18 mouse cellular contexts compared by ENCODE assay signal in the genomic region with DNA sequence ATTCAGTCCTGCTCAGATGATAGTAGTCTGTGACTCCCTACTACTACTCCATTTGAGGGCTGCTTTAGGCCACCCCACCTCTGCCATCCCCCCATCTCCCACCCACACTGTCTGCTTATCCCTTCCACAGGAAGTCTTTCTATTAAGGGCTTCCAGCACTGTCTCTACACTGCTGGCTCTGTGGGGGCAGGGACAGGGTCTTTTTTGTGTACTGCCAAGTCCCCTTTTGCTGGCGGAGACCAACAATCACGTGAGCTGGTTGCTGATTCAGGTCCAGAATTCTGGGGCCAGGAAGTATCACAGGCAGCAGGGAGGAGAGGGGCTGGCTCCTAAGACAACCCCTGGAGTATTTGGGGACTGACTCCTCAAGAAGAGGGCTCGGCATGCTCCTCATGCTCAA. TPM values are rescaled to one million over a fixed set of nuclear protein-coding genes. Genes with fewer than 3 reads are reported as not detected.
A peak's percentile ranks its signal among the peaks of the same experiment; 100 is the strongest.
DNase-seq lines count a peak whose midpoint lies in the region; ATAC-seq and TF ChIP-seq lines count a peak whose summit lies in the region.
"Had no signal": no experiment of that assay in that cellular context is flagged by ENCODE, and none has a peak within 500 bp of the region (broad histone marks: within the 10 kb centered on the region; RNA-seq: fewer than 3 reads in every experiment).

No protein-coding gene starts in this region.

- no peak overlapping the region for H3K4me3 ChIP-seq in forebrain, postnatal 0 days (ENCODE audit: low read depth, low read length)
- no peak overlapping the region for H3K4me3 ChIP-seq in forebrain, embryonic 13.5 days
- no peak overlapping the region for H3K4me3 ChIP-seq in kidney, adult 2 months (ENCODE audit: insufficient read depth, low read depth, low read length)
- H3K4me3 ChIP-seq in lung, embryonic 14.5 days (ENCODE audit: low read depth, low read length): no peak overlapping the region
- H3K4me3 ChIP-seq in lung, postnatal 0 days (ENCODE audit: low read depth, low read length): no peak overlapping the region
- H3K4me3 ChIP-seq: erythroblast, embryonic 14.5 days; intestine, embryonic 15.5 days; limb, embryonic 12.5 days; neural tube, embryonic 13.5 days had no signal

- DNase-seq in forebrain, postnatal 0 days: peak; percentile 49
- DNase-seq in kidney, postnatal 10 days: peak; percentile 56
- no peak for DNase-seq in kidney, adult 2 months
- peak; percentile 46 for DNase-seq in lung, embryonic 14.5 days
- DNase-seq in lung, postnatal 0 days (ENCODE audit: low spot score): no peak
- DNase-seq in right cerebral cortex, postnatal 10 days (ENCODE audit: low spot score in 2 of 2): peak; percentile 50 to 67
- DNase-seq in right cerebral cortex, adult 2 months (ENCODE audit: low spot score in 2 of 2): no peak
- DNase-seq: adrenal gland, adult 8-10 months; B cell, adult 2 months; cerebellum, adult 11 months; gastrocnemius, postnatal 10 days; thymus, postnatal 25 days had no signal

- no peaks in the 10 kb centered on the region for H3K27me3 ChIP-seq in forebrain, postnatal 0 days (ENCODE audit: insufficient read depth, low read length)
- no peaks in the 10 kb centered on the region for H3K27me3 ChIP-seq in forebrain, embryonic 13.5 days
- no peaks in the 10 kb centered on the region for H3K27me3 ChIP-seq in kidney, adult 2 months (replicated peaks; ENCODE audit: control insufficient read depth, insufficient read depth, low read length)
- no peaks in the 10 kb centered on the region for H3K27me3 ChIP-seq in lung, embryonic 14.5 days (ENCODE audit: insufficient read depth, low read length)
- no peaks in the 10 kb centered on the region for H3K27me3 ChIP-seq in lung, postnatal 0 days (replicated peaks; ENCODE audit: insufficient read depth, low read length)
- H3K27me3 ChIP-seq: intestine, embryonic 15.5 days; limb, embryonic 12.5 days; neural tube, embryonic 13.5 days had no signal

- no peaks in the 10 kb centered on the region for H3K9me3 ChIP-seq in forebrain, postnatal 0 days (ENCODE audit: low read length)
- no peaks in the 10 kb centered on the region for H3K9me3 ChIP-seq in forebrain, embryonic 13.5 days (replicated peaks)
- H3K9me3 ChIP-seq in lung, embryonic 14.5 days (ENCODE audit: low read depth, low read length): no peaks in the 10 kb centered on the region
- no peaks in the 10 kb centered on the region for H3K9me3 ChIP-seq in lung, postnatal 0 days (ENCODE audit: low read length)
- H3K9me3 ChIP-seq: intestine, embryonic 15.5 days; limb, embryonic 12.5 days; neural tube, embryonic 13.5 days had no signal

- WGBS in forebrain, postnatal 0 days: 33% methylated on average over 3 of the region's 3 CpGs
- WGBS in forebrain, embryonic 13.5 days: 54% methylated on average over 3 of the region's 3 CpGs
- 67% methylated on average over 3 of the region's 3 CpGs for WGBS in kidney, adult 2 months
- 43% methylated on average over 3 of the region's 3 CpGs for WGBS in lung, embryonic 14.5 days
- WGBS in lung, postnatal 0 days: 31% methylated on average over 3 of the region's 3 CpGs

- H3K4me1 ChIP-seq in forebrain, postnatal 0 days (ENCODE audit: insufficient read depth): no peaks in the 10 kb centered on the region
- no peaks in the 10 kb centered on the region for H3K4me1 ChIP-seq in forebrain, embryonic 13.5 days
- H3K4me1 ChIP-seq in kidney, adult 2 months (ENCODE audit: control insufficient read depth, insufficient read depth, low read length): 0 out of 2 replicates have a peak, but pooled peaks cover 3% of the 10 kb centered on the region
- no peaks in the 10 kb centered on the region for H3K4me1 ChIP-seq in lung, embryonic 14.5 days (ENCODE audit: insufficient read depth)
- peaks cover 11% of the 10 kb centered on the region; the same call in 1 of the 2 replicates for H3K4me1 ChIP-seq in lung, postnatal 0 days (ENCODE audit: insufficient read depth, low read depth, low read length)
- H3K4me1 ChIP-seq: intestine, embryonic 15.5 days; neural tube, embryonic 13.5 days had no signal

- TF ChIP-seq EP300 in lung, postnatal 0 days (IDR thresholded peaks at IDR 0.05): no peak

- ATAC-seq in forebrain, postnatal 0 days: peak; percentile 77
- no peak for ATAC-seq in forebrain, embryonic 13.5 days
- no peak for ATAC-seq in lung, embryonic 14.5 days (ENCODE audit: insufficient read depth)
- no peak for ATAC-seq in lung, postnatal 0 days
- ATAC-seq: intestine, embryonic 15.5 days had no signal

- TF ChIP-seq CTCF in forebrain, postnatal 0 days (IDR thresholded peaks at IDR 0.05; ENCODE audit: low read depth): no peak
- no peak for TF ChIP-seq CTCF in kidney, adult 2 months (conservative IDR thresholded peaks at IDR 0.05; ENCODE audit: insufficient read depth, insufficient read length, low read depth, low read length)
- TF ChIP-seq CTCF in lung, embryonic 14.5 days (IDR thresholded peaks at IDR 0.05; ENCODE audit: low read depth): no peak
- no peak for TF ChIP-seq CTCF in lung, postnatal 0 days (IDR thresholded peaks at IDR 0.05)

- TF ChIP-seq POLR2A in kidney, adult 2 months (IDR thresholded peaks at IDR 0.05; ENCODE audit: low read depth, low read length): no peak

- no peak overlapping the region for H3K9ac ChIP-seq in forebrain, postnatal 0 days
- no peak overlapping the region for H3K9ac ChIP-seq in forebrain, embryonic 13.5 days
- no peak overlapping the region for H3K9ac ChIP-seq in lung, embryonic 14.5 days
- H3K9ac ChIP-seq in lung, postnatal 0 days (replicated peaks; ENCODE audit: low read depth): no peak overlapping the region
- H3K9ac ChIP-seq: intestine, embryonic 15.5 days; limb, embryonic 12.5 days; liver, embryonic 14.5 days; neural tube, embryonic 13.5 days had no signal

- no peaks in the 10 kb centered on the region for H3K36me3 ChIP-seq in forebrain, postnatal 0 days (ENCODE audit: insufficient read depth)
- H3K36me3 ChIP-seq in forebrain, embryonic 13.5 days (ENCODE audit: poor library complexity, severe bottlenecking): no peaks in the 10 kb centered on the region
- no peaks in the 10 kb centered on the region for H3K36me3 ChIP-seq in kidney, adult 2 months (ENCODE audit: control insufficient read depth, insufficient read depth, low read length)
- H3K36me3 ChIP-seq in lung, embryonic 14.5 days (ENCODE audit: insufficient read depth): no peaks in the 10 kb centered on the region
- H3K36me3 ChIP-seq in lung, postnatal 0 days (ENCODE audit: insufficient read depth, low read length): no peaks in the 10 kb centered on the region
- H3K36me3 ChIP-seq: intestine, embryonic 15.5 days; limb, embryonic 12.5 days; neural tube, embryonic 13.5 days had no signal

- peak overlapping the region; percentile 50; the same call in 1 of the 2 replicates for H3K27ac ChIP-seq in forebrain, postnatal 0 days (ENCODE audit: low read depth, low read length)
- no peak overlapping the region for H3K27ac ChIP-seq in forebrain, embryonic 13.5 days
- H3K27ac ChIP-seq in kidney, adult 2 months (ENCODE audit: insufficient read depth, low read depth, low read length): no peak overlapping the region
- H3K27ac ChIP-seq in lung, embryonic 14.5 days (ENCODE audit: low read depth): no peak overlapping the region
- no peak overlapping the region for H3K27ac ChIP-seq in lung, postnatal 0 days (ENCODE audit: low read length)
- H3K27ac ChIP-seq: intestine, embryonic 15.5 days; limb, embryonic 12.5 days; liver, embryonic 14.5 days; neural tube, embryonic 13.5 days had no signal

- no peak overlapping the region for H3K4me2 ChIP-seq in forebrain, postnatal 0 days (ENCODE audit: low read depth)
- no peak overlapping the region for H3K4me2 ChIP-seq in forebrain, embryonic 13.5 days
- no peak overlapping the region for H3K4me2 ChIP-seq in lung, embryonic 14.5 days
- no peak overlapping the region for H3K4me2 ChIP-seq in lung, postnatal 0 days (replicated peaks; ENCODE audit: low read depth, low read length)
- H3K4me2 ChIP-seq: intestine, embryonic 15.5 days; limb, embryonic 12.5 days; neural tube, embryonic 13.5 days had no signal

RNA-seq across cellular contexts. Expression of a gene that starts 10.3 kb away (rescaled TPM):
- total RNA-seq in forebrain, postnatal 0 days (2014; rRNA removed): 9.3 and 11.0 TPM in 2 replicates
- polyA plus RNA-seq in forebrain, postnatal 0 days (2015; fragmentation: Nextera tagmentation; extraction: Ambion mirVana): 5.1 and 6.1 TPM in 2 replicates
- polyA plus RNA-seq in forebrain, embryonic 13.5 days (2015; fragmentation: Nextera tagmentation; extraction: Ambion mirVana): 5.8 and 7.0 TPM in 2 replicates
- polyA plus RNA-seq in kidney, adult 2 months (2012; rRNA removed): 4.9 and 5.0 TPM in 2 replicates
- polyA plus RNA-seq in lung, embryonic 14.5 days (2014; fragmentation: Nextera tagmentation; extraction: Ambion mirVana): 7.3 and 8.0 TPM in 2 replicates
- polyA plus RNA-seq in lung, postnatal 0 days (2015; fragmentation: Nextera tagmentation; extraction: Ambion mirVana): 3.4 and 4.3 TPM in 2 replicates
- polyA plus RNA-seq: erythroblast, embryonic 14.5 days had no signal

RNA-seq across cellular contexts. Expression of a gene that starts 18.1 kb away (rescaled TPM):
- 9.6 and 13.3 TPM in 2 replicates for total RNA-seq in forebrain, postnatal 0 days (2014; rRNA removed)
- polyA plus RNA-seq in forebrain, postnatal 0 days (2015; fragmentation: Nextera tagmentation; extraction: Ambion mirVana): 8.2 and 9.3 TPM in 2 replicates
- polyA plus RNA-seq in forebrain, embryonic 13.5 days (2015; fragmentation: Nextera tagmentation; extraction: Ambion mirVana): 1.9 and 2.3 TPM in 2 replicates
- polyA plus RNA-seq in kidney, adult 2 months (2012; rRNA removed): 42.6 and 49.1 TPM in 2 replicates
- 18.6 and 20.2 TPM in 2 replicates for polyA plus RNA-seq in lung, embryonic 14.5 days (2014; fragmentation: Nextera tagmentation; extraction: Ambion mirVana)
- polyA plus RNA-seq in lung, postnatal 0 days (2015; fragmentation: Nextera tagmentation; extraction: Ambion mirVana): 22.3 and 23.6 TPM in 2 replicates

Comparison
In these comparisons a context has a peak if more than half of its experiments do, and no peak if none do; other contexts are left out.
1. DNase-seq: peak in forebrain, postnatal 0 days (single experiment), kidney, postnatal 10 days (single experiment), lung, embryonic 14.5 days (single experiment) and right cerebral cortex, postnatal 10 days (2 of 2); none in kidney, adult 2 months (single experiment), lung, postnatal 0 days (single experiment) and right cerebral cortex, adult 2 months (0 of 2).